In the genomic region with DNA sequence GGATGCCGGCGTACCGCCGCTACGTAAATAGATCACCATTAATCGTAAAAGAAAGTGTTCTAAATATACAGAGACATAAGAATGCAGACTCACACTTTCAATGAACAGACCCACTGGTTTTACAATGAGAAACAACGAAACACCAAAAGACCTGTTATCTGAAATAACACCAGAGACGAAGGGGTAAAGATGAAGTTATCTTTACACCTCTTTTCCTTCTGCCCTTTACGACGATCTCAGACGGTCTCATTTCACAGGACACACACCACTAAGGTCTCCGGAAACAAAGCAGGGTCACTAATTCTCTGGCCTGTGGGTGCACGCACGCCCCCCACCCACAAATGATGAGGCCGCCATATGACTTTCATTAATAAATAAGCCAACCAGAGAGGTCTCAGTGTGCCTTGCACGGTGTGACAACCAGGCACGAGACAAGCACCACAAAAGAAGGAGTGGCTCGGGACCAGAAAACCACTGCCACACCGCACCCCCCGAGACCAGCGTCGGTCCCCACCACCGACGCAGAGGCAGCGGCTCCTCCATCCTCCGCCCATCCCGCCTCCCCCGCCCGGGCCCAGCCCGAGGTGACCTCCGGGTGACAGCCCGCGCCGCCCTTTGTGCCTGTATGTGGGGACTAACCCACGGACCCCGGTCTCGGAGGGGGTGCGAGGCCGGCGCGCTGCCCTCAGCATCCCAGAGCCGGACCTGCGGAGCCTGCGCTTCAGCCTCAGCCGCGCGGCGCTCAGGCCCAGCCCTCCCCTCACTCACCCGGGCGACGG, we compare ENCODE assay signal across 7 mouse cellular contexts. TPM values are rescaled to one million over a fixed set of nuclear protein-coding genes. Genes with fewer than 3 reads are reported as not detected.
DNase-seq lines count a peak whose midpoint lies in the region; ATAC-seq and TF ChIP-seq lines count a peak whose summit lies in the region.

No protein-coding gene starts in this region.

- H3K4me2 ChIP-seq in limb, embryonic 13.5 days (replicated peaks) = peak overlapping the region; percentile 86
- H3K4me2 ChIP-seq in neural tube, embryonic 13.5 days = peak overlapping the region; percentile 67

- TF ChIP-seq CTCF in lung, adult 2 months (IDR thresholded peaks at IDR 0.05; ENCODE audit: insufficient read depth, low read length) = no peak

- H3K27me3 ChIP-seq in erythroblast, embryonic 14.5 days (ENCODE audit: control insufficient read depth) = peaks cover 25% of the 10 kb centered on the region
- no peaks in the 10 kb centered on the region for H3K27me3 ChIP-seq in limb, embryonic 13.5 days
- no peaks in the 10 kb centered on the region for H3K27me3 ChIP-seq in neural tube, embryonic 13.5 days

- no peaks in the 10 kb centered on the region for H3K9me3 ChIP-seq in erythroblast, embryonic 14.5 days (ENCODE audit: control insufficient read depth, low read length)
- no peaks in the 10 kb centered on the region for H3K9me3 ChIP-seq in limb, embryonic 13.5 days
- H3K9me3 ChIP-seq in neural tube, embryonic 13.5 days = no peaks in the 10 kb centered on the region

- under 1% methylated on average over 51 of the region's 51 CpGs for WGBS in lung, adult 2 months
- WGBS in limb, embryonic 13.5 days = under 1% methylated on average over 51 of the region's 51 CpGs
- WGBS in neural tube, embryonic 13.5 days = 1% methylated on average over 48 of the region's 51 CpGs

- no peaks in the 10 kb centered on the region for H3K4me1 ChIP-seq in lung, adult 2 months (ENCODE audit: control insufficient read depth, insufficient read depth, low read length)
- peaks cover 24% of the 10 kb centered on the region for H3K4me1 ChIP-seq in erythroblast, embryonic 14.5 days (ENCODE audit: control insufficient read depth)
- H3K4me1 ChIP-seq in limb, embryonic 13.5 days = peaks cover 13% of the 10 kb centered on the region
- peaks cover 36% of the 10 kb centered on the region for H3K4me1 ChIP-seq in neural tube, embryonic 13.5 days (replicated peaks)

- ATAC-seq in limb, embryonic 13.5 days (ENCODE audit: low FRiP score, low read depth) = peak; percentile 85
- ATAC-seq in neural tube, embryonic 13.5 days (ENCODE audit: low read depth) = peak; percentile 87

- no peak for DNase-seq in lung, adult 2 months
- DNase-seq in lung, postnatal 25 days (ENCODE audit: low spot score) = no peak
- DNase-seq in ZHBTc4 (ENCODE audit: low read depth, low spot score) = peak; percentile 72
- no peak for DNase-seq in cerebellum, adult 18-20 months

- TF ChIP-seq POLR2A in lung, adult 2 months (IDR thresholded peaks at IDR 0.05; ENCODE audit: borderline replicate concordance, extremely low read depth, low read depth, low read length) = no peak

- H3K4me3 ChIP-seq in lung, adult 2 months (replicated peaks; ENCODE audit: extremely low read depth, low read depth, low read length) = peak overlapping the region; percentile 61
- peak overlapping the region; percentile 85 for H3K4me3 ChIP-seq in erythroblast, embryonic 14.5 days (replicated peaks)
- peak overlapping the region; percentile 95 for H3K4me3 ChIP-seq in limb, embryonic 13.5 days
- peak overlapping the region; percentile 96 for H3K4me3 ChIP-seq in neural tube, embryonic 13.5 days

- H3K36me3 ChIP-seq in erythroblast, embryonic 14.5 days (ENCODE audit: control insufficient read depth) = no peaks in the 10 kb centered on the region
- H3K36me3 ChIP-seq in limb, embryonic 13.5 days = no peaks in the 10 kb centered on the region
- no peaks in the 10 kb centered on the region for H3K36me3 ChIP-seq in neural tube, embryonic 13.5 days

- H3K9ac ChIP-seq in limb, embryonic 13.5 days = peak overlapping the region; percentile 96
- peak overlapping the region; percentile 99 for H3K9ac ChIP-seq in neural tube, embryonic 13.5 days

- peak overlapping the region; percentile 92 for H3K27ac ChIP-seq in limb, embryonic 13.5 days
- H3K27ac ChIP-seq in neural tube, embryonic 13.5 days (replicated peaks) = peak overlapping the region; percentile 99

RNA-seq across cellular contexts. Expression of a gene that starts 0.5 kb away (rescaled TPM):
- polyA plus RNA-seq in lung, adult 2 months (2012; rRNA removed) = 2.1 and 3.6 TPM in 2 replicates
- 0.02 TPM in 1 of 2 replicates, not detected in the other for polyA plus RNA-seq in erythroblast, embryonic 14.5 days (2012)
- 10.2 and 10.5 TPM in 2 replicates for polyA plus RNA-seq in limb, embryonic 13.5 days (2015; fragmentation: Nextera tagmentation; extraction: Ambion mirVana)
- 17.5 and 18.6 TPM in 2 replicates for polyA plus RNA-seq in neural tube, embryonic 13.5 days (2015; fragmentation: Nextera tagmentation; extraction: Ambion mirVana)
